Mouse (Mus musculus) testis, postnatal 10 days (tissue): ENCODE data around the gene Cntnap1.
"Not testable (repeated sequence)": the region's sequence is repeated elsewhere in the genome, so short reads cannot be mapped to it uniquely, and the experiment has no call there.

ENCODE experiments used
- DNase-seq: peaks from one replicate; pipeline ENCODE4 v3.0.0; 2021; ENCODE audit warnings: low spot score

The Cntnap1 gene

GRCm38 (mm10) chr11:101170354-101170810 is at the start of gene Cntnap1:
TSS of gene Cntnap1 (plus strand) at chr11:101170523.
- DNase-seq: peak; percentile 79

DNA sequence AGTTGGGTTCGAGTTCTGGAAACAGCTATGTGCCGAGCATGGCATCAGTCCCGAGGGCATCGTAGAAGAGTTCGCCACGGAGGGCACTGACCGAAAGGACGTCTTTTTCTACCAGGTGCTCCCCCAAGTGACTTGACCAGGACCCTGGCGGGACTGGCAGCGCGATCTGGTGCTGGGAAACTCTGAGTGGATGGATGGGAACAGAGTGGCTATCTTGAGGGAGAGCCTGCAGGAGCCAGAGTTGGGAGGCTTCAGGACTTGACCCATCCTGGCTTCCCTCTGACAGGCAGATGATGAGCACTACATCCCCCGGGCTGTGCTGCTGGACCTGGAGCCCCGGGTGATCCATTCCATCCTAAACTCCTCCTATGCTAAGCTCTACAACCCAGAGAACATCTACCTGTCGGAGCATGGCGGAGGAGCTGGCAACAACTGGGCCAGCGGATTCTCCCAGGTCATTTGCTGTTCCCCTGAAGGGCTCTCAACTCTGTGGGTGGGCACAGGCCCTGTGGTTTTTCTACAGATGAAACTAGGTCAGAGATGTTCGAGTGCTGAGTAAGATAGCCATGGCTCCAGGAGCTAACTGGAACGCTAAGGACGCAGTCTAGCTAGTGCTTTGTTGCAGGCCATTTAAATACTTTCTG is 49.7 kb upstream of the Cntnap1 start:
- DNase-seq: no peak

DNA sequence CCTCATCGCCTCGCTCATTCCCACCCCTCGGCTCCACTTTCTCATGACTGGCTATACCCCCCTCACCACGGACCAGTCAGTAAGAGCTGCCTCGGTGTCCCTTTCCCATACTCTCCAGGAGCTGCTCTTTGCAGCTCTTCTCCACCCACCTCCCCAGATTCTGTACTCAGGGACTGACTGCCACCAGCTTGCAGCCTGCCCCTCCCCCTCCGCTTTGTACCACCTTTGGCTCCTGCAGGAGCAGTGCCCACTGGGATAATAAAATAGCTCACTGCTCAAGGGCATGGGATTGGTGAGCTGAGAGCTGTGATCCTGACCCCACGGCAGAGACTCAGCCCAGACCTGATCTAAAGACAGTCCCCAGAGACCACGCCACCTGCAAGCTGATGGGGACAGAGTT is 45.8 kb upstream of the Cntnap1 start:
- DNase-seq: not testable (repeated sequence)

- DNase-seq: not testable (repeated sequence)
Measured at GRCm38 (mm10) chr11:101125008-101125407, 45.3 kb upstream of the Cntnap1 start.

DNA sequence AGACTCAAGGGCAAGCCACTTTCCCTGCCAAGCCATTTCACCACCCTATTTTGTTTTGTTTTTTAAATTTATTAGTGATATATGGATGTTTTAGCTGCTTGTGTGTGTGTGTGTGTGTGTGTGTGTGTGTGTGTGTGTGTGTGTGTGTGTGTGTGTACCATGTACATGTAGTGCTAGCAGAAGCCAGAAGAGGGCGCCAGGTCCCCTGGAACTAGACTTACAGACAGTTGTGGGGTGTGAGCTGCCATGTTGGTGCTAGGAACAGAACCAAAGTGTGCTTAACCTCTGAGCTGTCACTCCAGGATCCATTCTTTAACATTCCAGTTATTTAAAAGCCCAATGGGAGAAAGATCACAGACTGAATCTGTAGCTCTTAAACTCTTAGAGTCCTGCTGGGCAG is 43.2 kb upstream of the Cntnap1 start:
- DNase-seq: peak; percentile 68

DNA sequence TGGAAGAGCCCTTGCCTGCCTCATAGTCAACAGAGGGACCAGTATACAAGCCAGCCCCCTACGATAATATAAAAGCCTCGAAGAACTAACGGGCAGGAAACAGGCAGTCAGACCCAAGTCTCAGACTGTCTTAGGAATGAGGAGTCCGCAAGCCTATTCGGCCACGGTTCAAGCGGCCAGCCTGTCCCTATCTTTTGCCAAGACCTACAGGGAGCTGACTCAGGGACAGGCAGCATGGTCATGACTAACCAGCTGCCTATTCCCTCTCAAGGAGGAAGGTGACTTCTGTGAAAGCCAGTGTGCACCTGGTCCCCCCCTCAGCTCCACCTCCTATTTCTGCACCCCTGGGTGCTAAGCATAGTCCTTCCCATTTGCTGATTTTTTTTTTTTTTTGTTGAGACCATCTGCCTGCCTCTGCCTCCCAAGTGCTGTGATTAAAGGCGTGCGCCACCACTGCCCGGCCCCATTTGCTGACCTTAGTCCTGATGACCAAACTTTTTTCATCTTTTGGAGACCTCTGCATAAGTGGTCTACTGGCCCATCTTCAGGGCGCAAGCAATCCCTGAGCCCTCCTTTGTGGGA is 41.2 kb upstream of the Cntnap1 start:
- no peak for DNase-seq

DNA sequence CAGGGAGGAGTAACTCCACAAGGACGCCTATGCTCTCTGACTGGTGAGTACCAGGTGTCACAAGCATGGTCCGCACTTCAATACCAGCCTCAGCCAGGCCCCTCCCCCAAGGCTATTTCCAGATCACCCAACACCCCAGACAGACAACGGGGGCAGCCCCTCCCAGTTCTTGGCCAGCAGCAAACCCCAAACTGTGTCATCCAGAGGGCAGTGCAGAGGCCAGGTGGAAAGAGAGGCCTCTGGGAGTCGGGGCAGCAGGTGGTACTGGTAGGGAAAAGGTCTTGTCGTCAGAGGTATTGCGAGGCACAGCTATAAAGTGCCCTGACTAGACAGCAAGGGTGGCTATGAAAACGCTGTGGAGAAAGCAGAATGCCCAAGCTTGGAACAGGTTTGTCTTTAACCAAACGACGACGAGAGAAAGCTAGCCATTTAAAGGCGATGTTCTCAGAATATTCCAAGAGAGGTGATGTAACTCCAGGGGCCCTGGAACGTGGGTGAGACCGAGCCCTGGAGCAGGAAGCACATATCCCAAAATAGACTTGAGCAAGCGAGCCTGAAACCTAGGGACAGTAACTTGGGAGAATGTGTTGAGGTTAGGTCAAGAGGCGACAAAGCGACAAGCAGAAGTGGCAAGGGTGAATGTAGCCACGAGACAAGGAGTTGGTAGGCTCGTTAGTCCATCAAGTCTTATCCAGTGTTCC is 40.1 kb upstream of the Cntnap1 start:
- no peak for DNase-seq

- DNase-seq: no peak
Measured at GRCm38 (mm10) chr11:101131187-101131586, 39.1 kb upstream of the Cntnap1 start.

GRCm38 (mm10) chr11:101131701-101132100 is 38.6 kb upstream of the Cntnap1 start:
- DNase-seq: peak; percentile 70

GRCm38 (mm10) chr11:101133037-101133436 is 37.3 kb upstream of the Cntnap1 start:
- no peak for DNase-seq

- peak; percentile 61 for DNase-seq
Measured at GRCm38 (mm10) chr11:101134217-101134865, 36.0 kb upstream of the Cntnap1 start.

DNA sequence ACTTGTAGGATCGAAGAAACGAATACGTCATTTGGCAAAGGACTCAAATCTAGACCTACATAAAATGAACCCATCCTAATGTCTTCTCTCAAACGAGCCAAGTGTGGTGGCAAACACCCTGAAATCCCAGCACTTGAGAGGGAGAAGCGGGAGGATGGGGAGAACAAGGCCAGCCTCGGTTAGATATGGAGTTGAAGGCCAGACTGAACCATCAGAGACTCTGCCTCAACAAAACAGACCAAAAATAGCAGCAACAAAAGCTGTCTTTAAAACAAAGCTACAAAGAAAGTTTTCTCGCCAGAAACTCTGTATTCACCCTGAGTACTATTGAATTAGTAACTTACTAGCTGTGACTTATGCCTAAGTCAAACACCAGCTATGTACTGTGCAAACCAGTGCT is 33.3 kb upstream of the Cntnap1 start:
- no peak for DNase-seq

- DNase-seq: peak; percentile 51
Measured at GRCm38 (mm10) chr11:101138536-101139181, 31.7 kb upstream of the Cntnap1 start.

- DNase-seq: no peak
Measured at GRCm38 (mm10) chr11:101140164-101140819, 30.0 kb upstream of the Cntnap1 start.

DNA sequence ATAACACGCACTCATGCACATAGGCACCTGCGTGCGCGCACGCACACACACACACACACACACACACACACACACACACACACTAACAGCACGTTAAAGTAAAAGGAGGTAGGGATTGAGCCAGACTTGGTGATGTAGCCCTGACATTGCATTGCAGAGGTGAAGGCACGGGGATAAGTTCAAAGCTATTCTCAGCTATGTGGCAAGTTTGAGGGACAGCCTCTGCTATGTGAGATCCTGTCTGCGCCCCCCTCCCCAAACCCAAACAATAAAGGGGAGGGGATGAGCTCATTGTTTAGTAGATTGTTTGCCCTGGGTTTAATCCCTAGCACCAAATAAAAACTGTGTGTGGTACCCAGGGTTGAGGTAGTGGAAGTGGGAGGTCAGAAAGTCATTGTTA is 29.2 kb upstream of the Cntnap1 start:
- no peak for DNase-seq

GRCm38 (mm10) chr11:101142215-101142967 is 27.9 kb upstream of the Cntnap1 start:
- no peak for DNase-seq

GRCm38 (mm10) chr11:101143338-101144225 is 26.7 kb upstream of the Cntnap1 start:
- no peak for DNase-seq

DNA sequence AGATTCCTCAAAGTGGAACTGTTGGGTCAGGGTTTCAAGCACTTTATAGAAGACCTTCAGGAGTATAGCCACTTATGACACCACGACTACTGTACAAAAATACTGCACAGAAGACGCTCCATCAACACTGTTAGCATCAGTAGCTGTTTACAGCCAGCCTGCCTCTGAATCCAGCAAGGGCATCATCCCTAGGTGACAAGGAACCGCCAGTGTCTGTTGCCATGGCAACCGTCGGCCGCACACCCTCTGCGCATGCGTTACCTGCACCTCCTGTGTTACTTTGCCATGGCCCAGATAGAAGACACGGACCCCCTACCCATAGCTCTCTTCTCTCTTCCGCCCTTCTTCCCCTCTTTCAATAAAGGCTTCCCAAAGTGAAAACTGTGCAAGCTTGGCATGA is 23.9 kb upstream of the Cntnap1 start:
- no peak for DNase-seq

- DNase-seq: no peak
Measured at GRCm38 (mm10) chr11:101148751-101149150, 21.6 kb upstream of the Cntnap1 start.
